Mouse (Mus musculus) erythroblast, embryonic 14.5 days (primary cell): ENCODE data around the gene Cd28.

Experiments used
- GATA1 ChIP-seq: IDR thresholded peaks from 2 replicates; pipeline ENCODE4 v1.6.1; 2012; ENCODE audit warnings: low read length, inconsistent platforms, mixed read lengths
- TAL1 ChIP-seq: IDR thresholded peaks from 3 replicates; pipeline ENCODE4 v1.6.1; 2012; ENCODE audit warnings: low read length, inconsistent platforms, mixed read lengths

DNA sequence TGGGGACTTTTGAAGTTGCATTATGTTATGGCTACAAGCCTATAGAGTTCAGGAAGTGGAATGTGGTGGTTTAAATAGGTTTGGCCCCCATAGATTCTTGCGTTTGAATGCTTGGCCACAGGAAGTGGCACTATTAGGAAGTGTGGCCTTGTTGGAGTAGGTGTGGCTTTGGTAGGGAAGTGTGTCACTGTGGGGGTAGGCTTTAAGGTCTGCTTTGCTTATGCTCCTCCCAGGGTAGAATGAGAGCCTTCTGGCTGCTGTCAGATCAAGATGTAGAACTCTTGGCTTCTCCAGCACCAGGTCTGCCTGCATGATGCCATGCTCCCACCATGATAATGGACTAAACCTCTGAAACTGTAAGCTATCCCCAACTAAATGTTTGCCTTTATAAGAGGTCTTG is 95.4 kb downstream of the Cd28 start:
- TF ChIP-seq GATA1 = no peak
- no peak for TF ChIP-seq TAL1
